Mouse (Mus musculus): Measurements from ENCODE around the gene Dnah14.

DNA sequence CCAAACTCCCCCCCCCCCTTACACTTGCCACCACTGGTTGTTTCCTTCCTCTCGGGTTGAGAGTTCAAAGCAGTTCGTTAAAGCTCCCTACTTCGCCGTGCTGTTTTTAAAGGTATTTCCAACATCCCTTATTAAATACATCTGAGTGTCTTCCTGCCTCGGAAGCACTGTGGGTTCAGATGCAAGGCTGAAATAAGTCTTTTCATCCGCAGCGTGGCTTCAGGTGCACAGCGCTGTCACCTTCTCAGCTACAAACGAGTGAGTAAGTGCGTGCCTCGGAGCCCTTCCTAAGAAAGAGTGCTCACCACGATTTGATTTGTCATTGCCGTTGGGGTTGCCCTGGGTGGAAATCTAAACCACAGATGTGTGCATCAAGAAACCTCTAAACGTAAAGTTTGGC lies 266.4 kb downstream of the Dnah14 start, which contains the start of gene Lbr:
- TF ChIP-seq EP300 (IDR thresholded peaks at IDR 0.05; ENCODE audit: low read length) (no peak), POLR2AphosphoS2 (IDR thresholded peaks at IDR 0.05; ENCODE audit: low read depth, low read length) (no peak), CTCF (conservative IDR thresholded peaks at IDR 0.05 in 1 of 2, IDR thresholded peaks at IDR 0.05 in 1 of 2; ENCODE audit: low read depth in 2 of 2, low read length in 2 of 2) (no peak), NELFE (IDR thresholded peaks at IDR 0.05; ENCODE audit: low read depth, low read length) (no peak), CHD2 (IDR thresholded peaks at IDR 0.05; ENCODE audit: low read length) (no peak), MAX (IDR thresholded peaks at IDR 0.05; ENCODE audit: low read length) (no peak), PAX5 (IDR thresholded peaks at IDR 0.05; ENCODE audit: low read length) (no peak), ZKSCAN1 (IDR thresholded peaks at IDR 0.05; ENCODE audit: borderline replicate concordance, low read depth, low read length) (no peak), POLR2A (IDR thresholded peaks at IDR 0.05; ENCODE audit: low read depth, low read length) (no peak), ETS1 (conservative IDR thresholded peaks at IDR 0.05; ENCODE audit: low read depth, low read length) (no peak), ELF1 (IDR thresholded peaks at IDR 0.05; ENCODE audit: low read depth, low read length) (no peak)

Measured in CH12.LX (cell line).